Comparison of ENCODE assay signal across 9 mouse cellular contexts in the genomic region with DNA sequence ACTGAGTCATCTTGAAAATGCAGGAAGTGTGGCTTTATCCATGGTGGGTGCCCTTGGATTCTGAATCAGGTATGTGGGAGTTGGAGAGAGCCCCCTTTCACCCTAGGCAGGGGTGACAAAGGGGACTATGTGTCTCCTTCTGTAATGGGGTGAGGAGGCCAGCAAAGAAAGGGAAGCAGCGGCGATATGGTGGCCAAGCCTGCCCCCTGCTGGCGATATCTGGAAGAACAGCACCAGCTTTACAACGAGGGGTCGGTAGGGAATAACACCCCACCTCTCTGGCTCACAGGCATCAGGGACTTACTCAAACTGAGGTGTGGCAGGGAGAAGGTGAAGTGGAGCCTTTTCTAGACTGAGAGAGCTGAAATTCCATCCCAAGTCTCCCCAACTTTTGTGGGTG.
DNase-seq lines count a peak whose midpoint lies in the region; ATAC-seq and TF ChIP-seq lines count a peak whose summit lies in the region.
"Had no signal": no experiment of that assay in that cellular context is flagged by ENCODE, and none has a peak within 500 bp of the region (broad histone marks: within the 10 kb centered on the region; RNA-seq: fewer than 3 reads in every experiment).

No protein-coding gene starts in this region.

- peak; percentile 54 to 81 for DNase-seq in cerebellum, adult 18-20 months
- DNase-seq in cerebellum, postnatal 10 days, result peak; percentile 92 to 93
- peak; percentile 57 for DNase-seq in gastrocnemius, postnatal 14 days
- peak; percentile 89 for DNase-seq in limb, embryonic 11.5 days (ENCODE audit: low spot score)

- H3K27ac ChIP-seq in ES-Bruce4 (ENCODE audit: insufficient read depth, low read length), result no peak overlapping the region
- no peak overlapping the region for H3K27ac ChIP-seq in limb, embryonic 11.5 days (replicated peaks; ENCODE audit: low read depth, low read length)
- no peak overlapping the region for H3K27ac ChIP-seq in testis, adult 2 months (ENCODE audit: control insufficient read depth, insufficient read depth, low read depth, low read length)

- no peak for TF ChIP-seq EP300 in ES-Bruce4 (IDR thresholded peaks at IDR 0.05; ENCODE audit: insufficient read depth, low read depth, low read length)

- intact Hi-C loops in gastrocnemius, postnatal 14 days (cut with DNase I; ENCODE audit: low total_unique reads), result loop anchor here (2.0 to 5.0 kb wide), 3 partner anchors 86 to 281 kb away; no protein-coding TSS in a partner anchor

- H3K4me2 ChIP-seq in limb, embryonic 11.5 days (ENCODE audit: low read depth, severe bottlenecking), result no peak overlapping the region

- no peak for ATAC-seq in cerebellum, adult (ENCODE audit: insufficient number of reproducible peaks, low FRiP score, low TSS enrichment)
- ATAC-seq in limb, embryonic 11.5 days (ENCODE audit: insufficient number of reproducible peaks, low FRiP score, low TSS enrichment, low read depth), result no peak
- peak; percentile 54; the same call in 1 of the 2 replicates for ATAC-seq in monocyte, adult 5-6 weeks (replicated peaks; ENCODE audit: insufficient number of reproducible peaks, low FRiP score, low TSS enrichment, poor library complexity, severe bottlenecking)
- ATAC-seq: Patski had no signal

- WGBS in limb, embryonic 11.5 days, result 0% methylated on average over 5 of the region's 5 CpGs

- H3K4me1 ChIP-seq in ES-Bruce4 (ENCODE audit: control insufficient read depth, insufficient read depth, low read length), result peaks cover 1% of the 10 kb centered on the region
- peaks cover 15% of the 10 kb centered on the region; the same call in 1 of the 2 replicates for H3K4me1 ChIP-seq in limb, embryonic 11.5 days (ENCODE audit: control insufficient read depth, insufficient read depth, low read length)
- peaks cover 6% of the 10 kb centered on the region for H3K4me1 ChIP-seq in testis, adult 2 months (ENCODE audit: control insufficient read depth, insufficient read depth, low read length)

- TF ChIP-seq CTCF in ES-Bruce4 (IDR thresholded peaks at IDR 0.05; ENCODE audit: low read depth, low read length), result peak; percentile 94
- peak; percentile 98 for TF ChIP-seq CTCF in testis, adult 2 months (IDR thresholded peaks at IDR 0.05; ENCODE audit: control insufficient read depth, insufficient read depth, insufficient replicate concordance, low read depth, low read length)

- H3K9ac ChIP-seq in ES-Bruce4 (ENCODE audit: low read depth, poor library complexity, severe bottlenecking), result no peak overlapping the region
- H3K9ac ChIP-seq in limb, embryonic 11.5 days (ENCODE audit: low read length), result no peak overlapping the region

- H3K4me3 ChIP-seq in ES-Bruce4 (ENCODE audit: low read depth, low read length), result no peak overlapping the region
- no peak overlapping the region for H3K4me3 ChIP-seq in limb, embryonic 11.5 days (ENCODE audit: low read depth, low read length)
- no peak overlapping the region for H3K4me3 ChIP-seq in testis, adult 2 months (ENCODE audit: control insufficient read depth, low read depth, low read length)

- peaks cover 6% of the 10 kb centered on the region for H3K9me3 ChIP-seq in ES-Bruce4 (replicated peaks; ENCODE audit: control insufficient read depth, insufficient read depth, low read length, poor library complexity, severe bottlenecking)
- no peaks in the 10 kb centered on the region for H3K9me3 ChIP-seq in limb, embryonic 11.5 days (ENCODE audit: control insufficient read depth, low read length)

- no peaks in the 10 kb centered on the region for H3K36me3 ChIP-seq in ES-Bruce4 (ENCODE audit: control insufficient read depth, insufficient read depth, low read length, poor library complexity, severe bottlenecking)
- H3K36me3 ChIP-seq in limb, embryonic 11.5 days (ENCODE audit: control insufficient read depth, insufficient read depth, low read length), result no peaks in the 10 kb centered on the region
- no peaks in the 10 kb centered on the region for H3K36me3 ChIP-seq in testis, adult 2 months (ENCODE audit: control insufficient read depth, insufficient read depth, low read length)

- peaks cover 16% of the 10 kb centered on the region for H3K27me3 ChIP-seq in ES-Bruce4 (ENCODE audit: control insufficient read depth, insufficient read depth, low read length, poor library complexity, severe bottlenecking)
- peaks cover 27% of the 10 kb centered on the region for H3K27me3 ChIP-seq in limb, embryonic 11.5 days (ENCODE audit: control insufficient read depth, insufficient read depth, low read length)
- peaks cover 6% of the 10 kb centered on the region for H3K27me3 ChIP-seq in testis, adult 2 months (ENCODE audit: control insufficient read depth, insufficient read depth, low read length)
- H3K27me3 ChIP-seq: Patski had no signal

- TF ChIP-seq POLR2A in ES-Bruce4 (IDR thresholded peaks at IDR 0.05; ENCODE audit: insufficient read depth, low read length), result no peak
- TF ChIP-seq POLR2A in testis, adult 2 months (IDR thresholded peaks at IDR 0.05; ENCODE audit: control insufficient read depth, low read depth, low read length), result no peak
